Mouse (Mus musculus) urinary bladder, postnatal 25 days (tissue): ENCODE measurements around the gene Trappc6b.
A peak's percentile ranks its signal among the peaks of the same experiment; 100 is the strongest.
"Not testable (repeated sequence)": the region's sequence is repeated elsewhere in the genome, so short reads cannot be mapped to it uniquely, and the experiment has no call there.

Experiments used
- DNase-seq: peaks from one replicate; pipeline ENCODE4 v3.0.0; 2022; ENCODE audit warnings: low spot score

The Trappc6b gene

DNA sequence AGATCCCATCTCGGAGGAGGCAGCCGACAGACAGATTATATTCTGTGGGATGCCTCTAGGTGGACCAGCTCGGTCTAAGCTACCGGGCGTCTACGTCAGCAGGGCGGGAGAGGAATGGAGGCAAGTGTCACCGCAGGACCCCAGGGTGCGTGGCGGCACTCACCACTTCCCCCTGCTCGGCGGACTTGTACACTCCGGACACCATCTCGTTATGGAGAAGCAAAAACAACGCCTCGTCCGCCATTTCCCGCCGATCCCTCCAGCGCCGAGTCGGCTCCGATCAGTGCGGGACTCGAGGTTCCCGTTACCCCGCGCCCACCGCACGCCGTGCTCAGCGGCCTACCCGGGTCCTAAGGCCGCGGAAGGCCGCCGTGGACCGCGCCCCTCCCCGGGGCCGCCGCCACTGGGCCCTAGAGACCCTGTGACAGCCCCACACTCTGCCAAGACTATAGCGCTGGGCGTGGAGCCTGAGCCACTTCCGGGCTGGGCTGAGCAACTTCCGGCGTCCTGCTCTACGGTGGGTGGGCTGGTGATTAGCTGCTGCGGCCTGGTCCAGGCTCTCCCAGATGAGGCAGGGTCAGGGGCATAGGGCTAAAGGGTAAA, at the start of gene Trappc6b:
Gene Trappc6b, minus strand, starts transcription at position 480 of the 603 bp plus-strand sequence.
- peak; percentile 68 for DNase-seq

DNA sequence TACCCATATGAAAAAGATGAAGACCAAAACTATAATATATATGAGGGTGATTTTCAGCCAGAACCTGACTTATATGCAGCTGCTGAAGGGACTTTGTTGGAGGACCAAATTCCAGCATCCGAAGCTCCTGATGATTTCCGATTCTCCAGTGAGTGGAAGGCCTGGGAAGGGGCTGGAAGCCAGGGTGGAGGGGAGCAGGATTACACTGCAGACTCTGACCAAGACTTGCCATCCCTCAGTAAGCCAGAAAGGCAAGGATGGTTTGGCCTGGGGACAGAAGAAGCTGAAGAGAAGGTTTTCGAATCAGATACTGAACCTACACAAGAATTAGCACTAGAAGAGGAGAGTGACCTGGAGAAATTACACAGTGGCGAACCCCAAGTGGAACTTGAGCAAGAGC, 46.7 kb upstream of the Trappc6b start:
- DNase-seq: no peak

DNA sequence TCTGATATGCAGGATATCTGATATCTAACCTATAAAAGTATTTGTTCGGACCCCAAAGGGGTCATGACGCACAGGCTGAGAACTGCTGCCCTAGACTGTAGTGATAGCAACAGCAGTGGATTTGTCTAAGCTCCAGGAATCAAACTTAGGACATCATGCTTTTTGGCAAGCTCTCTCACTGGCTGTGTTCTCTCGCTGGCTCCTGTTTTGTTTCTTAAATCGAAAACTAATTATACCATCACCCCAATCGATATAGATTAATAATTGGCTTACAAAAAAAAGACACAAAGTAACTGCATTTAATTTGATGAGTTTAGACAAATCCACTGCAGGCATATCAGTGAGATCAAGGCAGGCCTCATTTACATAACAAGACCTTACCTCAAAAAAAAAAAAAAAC, 45.2 kb upstream of the Trappc6b start:
- no peak for DNase-seq

DNA sequence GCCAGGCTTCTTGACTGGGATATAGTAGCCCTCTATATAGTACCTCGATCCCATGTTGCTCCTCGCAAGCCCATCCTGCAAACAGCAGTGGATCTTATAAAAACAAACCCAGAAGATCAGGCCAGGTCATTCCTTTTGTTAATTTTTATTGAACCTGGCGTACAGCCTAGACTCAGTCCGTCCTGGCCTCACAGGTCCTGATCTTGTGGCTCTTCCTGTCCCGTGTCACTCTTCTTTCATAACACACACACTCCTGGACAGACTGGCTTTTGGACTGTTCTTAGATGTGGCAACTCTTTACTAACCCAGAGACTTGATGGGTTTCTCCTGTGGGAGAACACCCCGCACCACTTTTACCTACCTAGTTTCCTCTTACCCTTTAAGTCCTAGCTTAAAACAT, 44.6 kb upstream of the Trappc6b start:
- DNase-seq: no peak

DNA sequence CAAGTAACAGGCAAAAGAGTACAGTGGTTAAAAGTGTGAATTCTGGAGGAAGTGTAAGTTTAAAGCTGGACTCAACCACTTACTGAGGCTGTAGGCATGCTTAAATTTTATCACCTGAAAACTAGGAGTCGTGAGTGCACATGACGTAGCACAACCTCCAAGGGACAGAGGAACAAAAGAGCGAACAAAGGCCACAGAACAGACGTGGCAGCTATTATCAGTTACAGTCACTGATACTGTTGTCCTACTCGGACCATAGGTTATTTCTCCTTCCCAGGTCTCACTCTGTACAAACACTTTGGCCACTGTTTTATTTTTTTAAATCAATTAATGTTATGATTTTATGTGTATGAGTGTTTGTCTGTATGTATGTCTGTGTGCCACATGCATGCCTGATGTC, 43.5 kb upstream of the Trappc6b start:
- DNase-seq: no peak

DNA sequence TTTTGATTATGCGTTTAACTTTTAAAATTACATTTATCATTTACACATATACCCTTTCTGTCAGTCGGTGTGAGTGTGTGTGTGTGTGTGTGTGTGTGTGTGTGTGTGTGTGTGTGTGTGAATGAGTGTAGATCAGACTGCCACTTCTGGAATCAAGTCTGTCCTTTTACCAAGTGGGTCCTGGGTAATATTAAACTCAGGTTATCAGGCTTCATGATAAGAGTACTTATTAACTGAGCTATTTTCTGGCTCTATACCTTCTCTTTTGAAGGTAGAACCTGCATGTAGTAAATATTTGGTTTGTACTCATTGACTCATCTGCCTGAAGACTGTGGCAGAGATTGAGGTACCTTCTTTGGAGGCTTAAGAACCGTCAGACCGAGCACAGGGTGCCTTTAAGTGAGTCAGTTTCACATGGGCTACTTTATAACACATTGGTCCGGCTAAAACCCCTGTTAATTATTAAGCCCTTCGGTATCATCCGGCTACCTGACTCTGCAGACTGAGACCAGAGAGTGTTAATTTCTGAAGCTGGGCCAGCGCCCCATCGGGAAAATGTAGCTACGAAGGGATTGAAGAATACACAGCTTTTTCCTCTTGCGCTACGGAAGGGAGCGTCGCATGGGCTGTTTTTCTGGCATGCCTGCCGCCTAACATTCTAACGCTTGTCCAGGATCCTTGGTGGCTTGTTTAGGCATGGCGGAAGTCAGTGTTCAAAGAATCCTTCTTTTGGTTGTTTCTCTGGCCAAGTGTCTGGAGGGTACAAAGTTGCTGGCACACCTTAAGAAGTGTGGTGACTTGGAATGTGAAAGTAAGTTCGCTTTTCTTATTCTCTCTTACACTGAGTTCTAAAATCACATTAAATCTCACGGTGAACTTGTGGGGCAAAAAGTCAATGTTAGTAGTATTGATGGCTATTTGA, 34.1 kb upstream of the Trappc6b start, which contains the start of gene Mia2:
Gene Mia2, plus strand, starts transcription at position 696 of the 922 bp plus-strand sequence.
- no peak for DNase-seq

DNA sequence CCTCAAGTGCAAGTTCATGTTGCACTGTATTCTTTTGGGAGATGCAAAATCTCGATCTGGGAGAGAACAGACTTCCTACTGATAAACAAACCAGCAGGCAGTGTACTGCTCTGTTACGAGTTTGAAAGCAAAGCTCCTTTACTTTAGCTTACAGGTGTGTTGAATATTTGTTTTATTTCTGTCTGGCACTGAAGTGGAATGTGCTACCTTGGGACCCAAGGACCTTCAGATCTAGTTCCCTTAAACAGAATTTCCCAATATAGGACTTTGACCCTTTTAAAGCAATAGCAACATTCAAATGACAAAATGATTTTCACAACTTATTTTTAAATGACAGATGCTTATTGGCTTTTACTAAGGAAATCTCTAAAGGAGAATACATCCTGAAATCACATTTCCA, 32.3 kb upstream of the Trappc6b start:
- DNase-seq: no peak

DNA sequence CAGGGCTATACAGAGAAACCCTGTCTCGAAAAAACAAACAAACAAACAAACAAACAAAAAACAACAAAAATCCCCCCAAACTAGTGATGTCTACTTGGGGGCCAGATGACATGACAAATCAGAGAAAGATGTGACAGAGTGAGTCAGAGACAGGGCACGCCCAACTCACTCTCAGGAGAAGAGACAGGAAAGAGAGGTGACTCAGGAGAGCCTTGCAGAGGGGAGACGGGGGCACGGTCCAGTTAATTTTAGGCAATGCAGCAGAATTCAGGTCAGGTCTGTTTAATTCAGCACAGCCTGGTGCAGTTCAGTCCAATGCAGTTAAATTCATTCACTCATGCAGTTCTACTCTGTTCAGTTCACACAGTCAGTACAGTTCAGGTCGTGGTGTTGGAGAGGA, 24.9 kb upstream of the Trappc6b start:
- no peak for DNase-seq

DNA sequence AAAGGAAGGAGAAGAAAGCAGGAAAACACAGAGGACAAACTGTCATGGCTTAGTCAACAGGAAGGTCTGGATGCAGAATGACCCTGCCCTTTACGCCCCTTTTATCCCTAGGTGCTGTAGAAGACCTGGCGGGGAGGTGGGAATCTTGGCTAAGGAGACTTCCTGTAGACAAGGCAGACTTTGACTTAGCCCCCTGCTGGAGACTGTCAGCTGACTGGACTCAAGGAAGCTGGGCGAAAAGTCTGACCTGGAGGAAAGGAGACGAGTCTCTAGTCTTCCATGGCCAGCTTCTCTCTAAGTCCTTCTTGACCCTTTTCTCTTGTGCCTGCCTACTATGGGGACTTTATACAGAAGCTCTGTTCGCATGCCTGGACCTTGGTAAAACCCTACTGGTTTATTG, 23.2 kb upstream of the Trappc6b start:
- no peak for DNase-seq

DNA sequence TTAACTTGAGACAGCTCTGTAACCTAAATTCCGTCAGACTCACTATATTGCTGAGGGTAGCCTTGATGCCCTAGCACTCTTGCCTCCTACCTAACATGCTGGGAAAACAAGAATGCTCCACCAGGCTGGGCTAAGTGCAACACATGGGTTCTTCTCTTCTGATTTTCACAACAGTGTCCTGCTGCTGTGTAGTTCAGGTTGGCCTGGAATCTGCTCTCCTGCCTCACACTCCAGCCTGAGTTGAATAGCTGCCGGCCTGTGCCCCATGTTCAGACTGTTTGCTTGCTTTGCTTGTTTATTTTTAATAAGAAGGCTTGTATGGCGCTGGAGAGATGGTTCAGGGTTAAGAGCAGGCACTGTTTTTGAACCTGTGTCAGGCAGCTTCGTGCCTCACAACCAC, 19.2 kb upstream of the Trappc6b start:
- no peak for DNase-seq

DNA sequence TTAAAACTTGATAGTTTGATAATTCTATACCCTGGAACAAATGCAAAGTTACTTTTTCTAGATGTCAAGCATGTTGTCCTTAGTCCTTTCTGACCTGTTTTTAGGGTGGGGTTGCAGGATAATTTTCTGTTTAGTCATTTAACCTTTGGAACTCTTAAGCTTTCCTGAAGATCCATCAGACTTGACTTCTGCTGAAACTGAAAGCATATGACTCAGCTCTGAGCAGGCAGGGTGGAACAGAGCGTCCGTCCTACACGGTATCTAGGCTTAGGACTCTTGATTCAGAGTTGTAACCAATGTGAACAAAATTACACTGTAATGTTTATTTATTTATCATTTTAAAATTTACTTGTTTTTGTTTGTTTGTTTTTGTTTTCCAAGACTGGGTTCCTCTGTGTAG, 16.6 kb upstream of the Trappc6b start:
- no peak for DNase-seq

DNA sequence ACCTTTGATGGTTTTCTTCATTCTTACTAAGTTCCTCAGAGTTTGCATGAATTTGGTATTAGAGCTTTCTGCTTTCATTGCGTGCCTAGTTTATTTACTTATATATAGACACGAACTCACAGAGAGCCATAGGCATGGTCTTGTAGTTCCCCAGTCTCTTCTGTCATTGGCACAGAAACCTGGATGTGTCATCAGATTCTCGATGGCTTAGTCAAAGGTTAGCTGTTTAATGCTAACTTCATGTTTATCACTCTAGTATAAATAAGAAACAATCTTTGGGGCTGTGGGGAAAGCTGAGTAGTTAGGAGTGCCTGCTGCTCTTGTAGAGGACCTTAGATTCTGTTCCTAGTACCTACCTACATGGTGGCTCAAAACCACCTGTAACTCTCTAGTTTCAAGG, 15.7 kb upstream of the Trappc6b start:
- DNase-seq: no peak

DNA sequence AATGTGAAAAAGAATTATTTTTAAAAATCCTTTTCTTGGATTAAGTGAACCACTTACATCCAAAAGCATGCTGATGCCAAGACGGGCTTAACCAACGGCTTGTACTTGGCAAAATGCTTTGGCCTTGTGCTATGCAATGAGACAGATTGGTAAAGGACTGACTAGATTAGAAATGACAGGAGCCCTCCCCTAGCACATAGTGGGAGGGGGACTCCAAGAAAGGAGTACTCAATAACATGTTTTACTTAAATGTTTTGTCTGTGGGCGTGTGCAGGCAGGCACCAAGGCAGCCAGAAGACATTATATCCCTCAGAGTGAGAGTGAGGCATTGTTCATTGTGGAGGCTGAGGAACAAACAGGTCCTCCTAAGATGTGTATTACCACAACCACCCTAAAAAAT, 12.8 kb upstream of the Trappc6b start:
- DNase-seq: no peak

DNA sequence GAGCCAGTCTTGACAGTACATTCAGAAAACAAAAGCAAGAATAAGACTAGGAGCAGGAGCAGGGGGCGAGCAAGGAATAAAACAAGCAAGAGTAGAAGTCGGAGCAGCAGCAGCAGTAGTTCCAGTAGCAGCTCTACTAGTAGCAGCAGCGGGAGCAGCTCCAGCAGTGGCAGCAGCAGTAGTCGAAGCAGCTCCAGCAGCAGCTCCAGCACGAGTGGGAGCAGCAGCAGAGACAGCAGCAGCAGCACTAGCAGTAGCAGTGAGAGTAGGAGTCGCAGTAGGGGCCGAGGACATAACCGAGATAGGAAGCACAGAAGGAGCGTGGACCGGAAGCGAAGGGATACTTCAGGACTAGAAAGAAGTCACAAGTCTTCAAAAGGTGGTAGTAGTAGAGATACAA, 11.0 kb upstream of the Trappc6b start:
- DNase-seq: no peak

DNA sequence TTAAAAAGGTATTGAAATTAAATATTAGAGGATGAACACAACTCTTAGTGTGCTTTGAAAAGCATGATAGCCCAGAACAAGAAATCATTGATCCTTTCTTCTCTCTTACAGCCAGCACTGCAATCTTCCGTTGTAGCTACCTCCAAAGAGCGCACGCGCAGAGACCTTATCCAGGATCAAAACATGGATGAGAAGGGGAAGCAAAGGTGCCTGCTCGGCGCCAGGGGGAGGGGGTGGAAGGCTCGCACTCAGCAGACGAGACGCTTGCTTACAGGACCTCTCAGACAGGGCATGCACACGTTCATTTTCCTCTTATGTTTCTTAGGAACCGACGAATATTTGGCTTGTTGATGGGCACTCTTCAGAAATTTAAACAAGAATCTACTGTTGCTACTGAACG, 7.5 kb upstream of the Trappc6b start:
- DNase-seq: no peak

DNA sequence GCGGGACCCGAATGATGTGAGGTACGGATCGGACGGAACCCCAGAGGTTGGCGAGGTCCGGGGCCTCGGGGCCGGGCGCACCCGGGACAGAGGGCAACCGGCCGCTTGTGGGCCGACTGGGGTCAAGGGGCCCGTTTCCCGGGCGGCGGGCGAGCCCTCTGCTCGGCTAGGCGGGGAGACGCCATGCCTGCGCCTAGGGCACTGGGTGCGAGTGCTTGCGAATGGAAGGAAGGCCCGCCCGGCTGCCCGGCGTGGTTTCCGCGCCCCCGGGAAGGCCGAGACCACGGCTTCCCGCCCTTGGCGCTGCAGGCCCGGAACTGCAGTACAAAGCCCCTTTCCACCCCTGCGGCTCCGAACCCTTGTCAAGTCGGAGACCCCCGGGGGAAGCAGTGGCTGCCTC, 5.8 kb upstream of the Trappc6b start:
- no peak for DNase-seq

DNA sequence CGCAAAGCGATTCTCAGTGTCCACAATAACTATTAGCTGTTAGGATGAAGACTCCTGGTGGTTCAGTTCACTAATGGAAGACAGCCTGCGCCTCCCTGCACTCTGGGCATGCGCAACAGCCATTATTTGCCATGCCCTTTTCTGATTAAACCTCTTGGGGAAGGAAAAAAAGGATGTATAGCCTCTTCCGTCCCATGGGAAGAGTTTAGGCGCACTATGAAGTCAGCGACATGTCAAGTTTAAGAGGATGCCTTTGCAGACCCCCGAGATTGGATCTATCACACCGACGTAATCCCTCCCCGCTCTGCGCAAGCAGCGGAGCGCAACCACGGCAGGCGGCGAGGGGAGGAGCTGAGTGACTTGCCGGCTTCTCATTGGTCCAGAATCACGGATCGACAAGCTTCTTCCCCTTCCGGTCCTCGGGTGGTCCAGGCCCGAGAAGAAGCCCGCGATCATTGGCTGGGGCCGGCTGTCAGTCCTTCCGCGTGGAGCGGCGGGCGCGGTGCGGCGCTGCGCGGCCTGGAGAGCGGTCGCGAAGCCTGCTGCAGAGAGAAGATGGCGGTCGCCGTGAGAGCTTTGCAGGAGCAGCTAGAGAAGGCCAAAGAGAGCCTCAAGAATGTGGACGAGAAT, 5.3 kb upstream of the Trappc6b start, which contains the start of gene Pnn:
Gene Pnn, plus strand, starts transcription at position 437 of the 630 bp plus-strand sequence.
- peak; percentile 93 for DNase-seq

DNA sequence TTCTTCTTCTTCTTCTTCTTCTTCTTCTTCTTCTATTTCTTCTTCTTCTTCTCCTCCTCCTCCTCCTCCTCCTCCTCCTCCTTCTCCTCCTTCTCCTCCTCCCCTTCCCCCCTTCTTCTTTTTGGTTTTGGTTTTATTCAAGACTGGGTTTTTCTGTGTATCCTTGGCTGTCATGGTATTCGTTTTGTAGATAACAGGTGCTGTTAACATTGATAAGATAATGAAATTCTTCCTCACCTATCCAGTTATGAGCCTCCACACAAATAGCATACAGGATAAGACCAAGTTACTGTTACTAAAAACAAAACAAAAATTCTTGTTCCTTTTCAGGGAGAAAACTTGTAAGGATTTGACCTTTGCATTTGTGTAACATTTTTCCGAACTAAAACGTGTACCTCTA, 4.5 kb upstream of the Trappc6b start:
- no peak for DNase-seq

DNA sequence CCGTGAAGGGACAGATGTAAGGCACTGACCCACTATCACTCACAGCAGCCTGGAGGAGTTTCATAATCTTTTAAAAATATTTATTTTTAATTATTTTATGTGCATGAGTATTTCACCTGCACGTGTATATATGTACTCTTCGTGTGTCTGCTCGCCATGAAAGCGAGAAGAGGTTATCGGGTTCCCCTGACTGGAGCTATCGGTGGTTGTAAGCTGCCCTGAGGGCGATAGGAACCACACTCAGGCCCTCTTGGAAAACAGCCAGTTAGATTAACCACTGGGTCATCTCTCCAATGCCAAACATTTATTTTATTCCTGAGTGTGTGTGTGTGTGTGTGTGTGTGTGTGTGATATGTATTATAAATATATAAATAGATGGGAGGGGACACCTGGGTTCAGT, 3.6 kb upstream of the Trappc6b start:
- no peak for DNase-seq

DNA sequence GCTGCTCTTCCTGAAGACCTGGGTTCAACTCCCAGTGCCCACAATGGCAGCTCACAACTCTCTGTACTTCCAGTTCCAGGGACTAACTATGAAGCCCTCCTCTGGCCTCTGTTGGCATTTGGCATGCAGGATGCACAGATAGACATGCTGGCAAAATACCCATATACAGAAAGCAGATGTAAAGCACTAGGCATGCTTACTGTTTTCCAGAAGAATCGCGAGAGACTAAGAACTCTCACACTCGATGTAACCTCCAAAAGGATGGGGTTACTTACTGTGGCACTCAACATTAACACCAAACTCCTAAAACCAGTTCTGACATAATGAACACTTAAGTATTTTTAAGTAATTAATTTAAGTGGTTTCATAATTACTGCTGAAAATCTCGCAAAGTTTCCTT, 950 bp downstream of the Trappc6b start:
- DNase-seq: no peak

DNA sequence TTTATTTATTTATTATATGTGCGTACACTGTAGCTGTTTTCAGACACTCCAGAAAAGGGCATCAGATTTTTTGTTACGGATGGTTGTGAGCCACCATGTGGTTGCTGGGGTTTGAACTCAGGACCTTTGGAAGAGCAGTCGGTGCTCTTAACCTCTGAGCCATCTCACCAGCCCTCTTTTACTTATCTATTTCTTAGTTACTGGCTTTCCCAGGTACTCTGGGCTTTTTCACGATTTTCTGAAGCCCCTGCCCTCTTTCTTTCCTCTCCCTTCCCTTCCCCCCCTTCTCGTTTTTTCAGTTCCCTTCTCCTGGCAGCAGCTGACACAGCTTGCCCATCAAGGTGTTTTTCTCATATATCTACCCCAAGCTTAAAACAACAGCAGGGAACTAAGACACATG, 3.0 kb downstream of the Trappc6b start:
- not testable (repeated sequence) for DNase-seq

DNA sequence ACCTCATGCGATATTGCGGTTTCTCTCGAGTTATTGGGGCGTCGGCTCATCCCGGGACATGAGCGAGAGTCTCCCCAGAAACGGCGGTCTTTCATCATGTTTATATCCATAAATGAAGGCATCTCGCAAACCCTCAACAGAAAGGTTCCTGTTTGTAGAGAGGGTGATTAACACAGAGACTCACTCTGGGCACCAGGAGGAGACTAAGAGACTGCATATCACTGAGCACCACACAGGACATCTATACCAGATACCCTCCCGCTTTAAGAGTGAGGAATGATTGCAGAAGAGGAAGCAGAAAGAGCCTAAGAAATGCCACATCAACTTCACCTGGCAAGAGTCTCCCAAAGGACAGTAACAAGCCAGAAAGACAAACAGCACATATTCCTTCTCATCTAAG, 5.0 kb downstream of the Trappc6b start:
- no peak for DNase-seq
